Mouse (Mus musculus): ENCODE data around the gene Nop9.

Nop9 gene

GRCm38 (mm10) chr14:55745180-55745860 is at the start of gene Nop9, which contains the start of gene Dhrs1:
Nop9 (plus strand) TSS chr14:55745693.
Dhrs1 (minus strand) TSS chr14:55745690.
- peak; percentile 94 for DNase-seq (ENCODE audit: low spot score)

GRCm38 (mm10) chr14:55697226-55697625 is 48.3 kb upstream of the Nop9 start:
- no peak for DNase-seq (ENCODE audit: low spot score)

- no peak for DNase-seq (ENCODE audit: low spot score)
Observed at GRCm38 (mm10) chr14:55701131-55701530, 44.4 kb upstream of the Nop9 start.

GRCm38 (mm10) chr14:55702761-55703160 is 42.7 kb upstream of the Nop9 start:
- no peak for DNase-seq (ENCODE audit: low spot score)

DNA sequence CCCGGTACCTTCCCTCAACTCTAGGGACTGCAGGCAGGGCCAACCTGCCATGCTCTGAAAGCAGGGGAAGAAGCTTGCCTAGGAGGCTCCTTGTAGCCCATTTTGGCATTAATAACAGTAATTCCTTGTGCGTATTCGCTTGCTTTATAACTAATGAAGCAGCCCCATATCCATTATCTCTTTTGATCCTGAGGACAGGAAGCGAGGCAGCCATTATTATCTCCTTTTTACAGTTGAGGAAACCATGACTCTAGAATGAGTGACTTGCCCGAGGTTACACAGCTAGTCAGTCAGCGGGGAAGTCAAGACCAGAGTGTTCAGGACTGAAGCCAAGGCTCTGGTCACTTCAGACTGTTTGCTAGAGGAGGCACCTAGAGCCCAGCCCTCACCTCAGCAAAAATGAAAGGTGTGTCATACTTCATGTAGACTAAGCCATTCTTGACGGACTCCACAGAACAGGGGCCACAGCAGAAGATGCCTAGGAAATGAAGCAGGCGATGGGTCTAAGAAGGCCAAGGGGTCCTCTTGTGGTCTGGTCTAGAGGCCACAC is 39.4 kb upstream of the Nop9 start:
- DNase-seq (ENCODE audit: low spot score): no peak

DNA sequence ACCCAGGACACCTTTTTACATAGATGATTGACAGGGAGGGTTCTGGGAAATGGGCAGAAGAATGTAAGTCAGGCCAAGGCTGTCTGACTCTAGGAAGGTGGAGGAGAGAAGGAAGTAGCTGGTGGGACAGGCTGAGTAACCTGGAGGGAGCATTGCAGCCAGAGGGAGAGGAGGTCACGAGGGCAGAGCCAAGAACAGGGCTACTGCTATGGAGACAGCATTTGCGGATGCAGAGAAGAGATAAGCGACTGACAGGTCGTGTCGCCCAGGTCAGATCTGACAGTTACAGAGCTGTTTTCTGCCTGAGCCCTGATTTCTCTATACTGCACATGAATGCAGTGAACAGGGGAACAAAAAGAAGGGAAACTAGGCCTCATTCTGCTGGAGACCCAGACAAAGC is 38.1 kb upstream of the Nop9 start:
- peak; percentile 83 for DNase-seq (ENCODE audit: low spot score)

GRCm38 (mm10) chr14:55709509-55709908 is 36.0 kb upstream of the Nop9 start:
- no peak for DNase-seq (ENCODE audit: low spot score)

GRCm38 (mm10) chr14:55711786-55712185 is 33.7 kb upstream of the Nop9 start:
- no peak for DNase-seq (ENCODE audit: low spot score)

DNA sequence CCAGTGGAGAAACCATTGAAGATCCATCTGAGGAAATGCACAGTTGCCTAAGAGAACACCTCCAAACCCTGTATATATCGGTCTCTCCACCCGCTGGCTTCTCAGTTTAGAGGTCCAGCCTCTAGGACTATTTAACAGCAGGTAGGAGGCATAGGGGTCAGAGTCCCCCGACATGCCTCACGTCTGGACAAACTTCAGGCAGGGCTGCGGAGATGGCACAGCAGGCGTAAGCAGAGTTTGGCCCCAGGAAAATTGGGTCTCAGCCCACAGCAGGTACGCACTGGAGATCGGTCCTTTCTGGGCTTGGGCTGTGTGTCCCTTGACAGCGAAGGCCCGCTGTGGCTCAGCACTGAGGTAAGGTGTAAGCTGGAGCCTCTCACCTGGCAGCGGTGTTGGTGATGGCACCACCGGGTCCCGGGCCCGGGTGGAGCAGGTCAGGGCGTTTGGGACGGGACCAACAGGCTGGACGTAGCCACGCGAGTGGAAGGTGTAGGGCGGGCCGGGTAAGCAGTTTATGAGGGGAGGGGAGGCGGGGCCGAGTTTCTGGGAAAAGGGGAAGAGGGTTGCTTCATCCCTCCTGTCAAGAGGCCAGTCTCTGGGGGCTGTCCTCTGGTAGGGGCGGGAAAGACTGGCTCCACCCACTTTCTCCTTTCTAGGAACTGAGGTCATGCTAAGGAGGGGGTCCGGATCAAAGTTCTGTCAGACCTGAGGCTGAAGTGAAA is 32.3 kb upstream of the Nop9 start:
- peak; percentile 91 for DNase-seq (ENCODE audit: low spot score)

- no peak for DNase-seq (ENCODE audit: low spot score)
Observed at GRCm38 (mm10) chr14:55713729-55714122, 31.8 kb upstream of the Nop9 start, which contains the start of gene Tgm1. Tgm1 (minus strand) TSS chr14:55713926.

- DNase-seq (ENCODE audit: low spot score): no peak
Observed at GRCm38 (mm10) chr14:55714893-55715292, 30.6 kb upstream of the Nop9 start.

GRCm38 (mm10) chr14:55716271-55716670 is 29.2 kb upstream of the Nop9 start:
- DNase-seq (ENCODE audit: low spot score): no peak

GRCm38 (mm10) chr14:55716884-55717283 is 28.6 kb upstream of the Nop9 start:
- DNase-seq (ENCODE audit: low spot score): peak; percentile 80

DNA sequence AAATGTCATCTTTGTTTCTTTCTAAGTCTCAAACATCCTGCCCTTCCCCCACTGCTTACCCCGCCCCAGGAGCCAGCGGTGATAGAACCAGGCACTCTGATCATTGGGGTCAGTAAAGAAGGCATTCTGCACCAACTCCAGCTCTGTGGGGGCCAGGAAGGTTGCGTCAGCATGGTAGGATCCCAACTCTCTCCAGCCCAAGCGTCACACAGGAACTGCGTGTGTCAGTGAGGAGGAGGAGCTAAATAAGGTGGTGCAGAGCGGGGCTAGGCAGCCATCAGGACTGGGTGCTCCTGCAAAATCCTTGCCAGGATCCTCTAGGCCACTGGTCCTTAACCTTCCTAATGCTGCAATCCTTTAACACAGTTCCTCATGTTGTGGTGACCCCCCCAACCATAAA is 25.8 kb upstream of the Nop9 start:
- no peak for DNase-seq (ENCODE audit: low spot score)

DNA sequence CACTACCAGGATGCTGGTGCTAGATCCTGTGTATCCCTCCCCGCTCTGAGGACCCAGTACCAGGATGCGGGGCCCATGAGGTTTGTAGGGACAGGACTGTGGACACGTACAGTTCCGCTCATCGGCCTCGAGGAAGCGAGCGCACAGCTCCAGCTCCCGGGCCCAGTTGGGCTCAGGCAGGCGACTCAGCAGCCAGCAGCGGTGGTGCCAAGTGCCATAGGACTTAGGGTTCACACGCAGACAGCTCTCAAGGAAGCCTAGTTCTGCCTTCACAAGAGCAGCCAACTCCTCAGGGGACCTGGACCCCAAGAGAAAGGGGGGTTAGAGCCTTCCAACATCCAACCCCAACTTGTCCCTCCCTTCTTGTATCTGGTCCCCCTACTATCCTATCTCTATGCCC is 24.8 kb upstream of the Nop9 start:
- DNase-seq (ENCODE audit: low spot score): no peak

DNA sequence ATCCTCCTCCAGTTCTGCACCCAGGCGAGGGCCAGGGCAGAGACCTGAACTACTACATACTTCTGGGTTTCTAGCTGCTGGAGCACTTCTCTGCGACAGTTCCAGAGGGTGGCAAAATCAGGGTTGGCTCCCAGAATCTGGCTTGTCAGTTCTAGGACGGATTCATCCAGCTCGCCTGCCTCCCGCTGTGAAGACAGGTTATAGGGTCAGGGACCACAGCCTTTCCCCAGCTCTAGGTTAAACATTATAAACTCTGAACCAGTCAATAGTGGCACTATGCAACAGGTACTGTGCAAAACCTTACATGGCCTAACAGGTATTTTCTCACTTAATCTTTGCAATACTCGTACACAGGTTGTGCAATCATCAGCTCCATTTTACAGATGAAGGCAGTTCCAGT is 24.4 kb upstream of the Nop9 start:
- DNase-seq (ENCODE audit: low spot score): no peak

- peak; percentile 98 for DNase-seq (ENCODE audit: low spot score)
Observed at GRCm38 (mm10) chr14:55721700-55722437, 23.6 kb upstream of the Nop9 start, which contains the start of gene Rabggta. Rabggta (minus strand) TSS chr14:55722263.

GRCm38 (mm10) chr14:55722438-55722945 is 23.0 kb upstream of the Nop9 start:
- DNase-seq (ENCODE audit: low spot score): no peak

DNA sequence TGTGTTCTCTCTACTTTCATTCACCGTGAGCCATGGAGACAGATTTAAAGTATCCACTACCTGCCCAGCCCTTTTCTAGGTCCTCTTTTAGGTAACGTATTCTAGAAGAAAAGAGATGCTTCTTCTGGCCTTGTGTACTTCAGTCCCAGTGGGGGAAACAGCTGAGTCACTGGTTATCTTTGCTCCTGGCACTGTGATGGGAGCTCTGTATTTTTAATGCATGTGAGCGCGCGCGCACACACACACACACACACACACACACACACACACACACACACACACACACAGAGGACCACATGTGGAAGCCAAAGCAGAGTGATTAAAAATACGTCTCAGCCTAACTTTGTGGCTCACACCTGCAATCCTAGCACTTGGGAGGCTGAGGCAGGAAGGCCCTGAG is 22.1 kb upstream of the Nop9 start:
- DNase-seq (ENCODE audit: low spot score): no peak

DNA sequence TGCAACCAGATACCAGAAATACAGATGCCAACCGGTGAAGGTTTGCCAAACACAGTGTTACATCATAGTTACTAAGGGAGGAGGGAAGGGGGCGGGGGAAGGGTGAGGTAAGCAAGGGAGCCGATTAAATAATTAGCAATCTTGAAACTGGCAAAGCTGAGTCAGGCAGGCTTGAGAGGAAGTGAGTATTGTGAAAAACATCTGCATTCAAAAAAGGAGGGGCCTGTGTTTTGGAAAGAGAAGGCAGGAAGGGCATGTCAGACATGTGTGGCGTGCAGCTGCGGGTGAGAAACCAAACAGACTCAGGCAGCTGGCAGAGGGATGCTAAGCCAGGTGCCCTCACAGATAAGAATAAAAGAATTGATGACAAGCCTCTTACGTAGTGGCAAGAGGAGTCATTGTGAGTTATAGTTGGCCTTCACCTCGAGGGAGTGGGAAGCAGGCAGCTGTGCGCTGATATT is 21.1 kb upstream of the Nop9 start:
- no peak for DNase-seq (ENCODE audit: low spot score)

DNA sequence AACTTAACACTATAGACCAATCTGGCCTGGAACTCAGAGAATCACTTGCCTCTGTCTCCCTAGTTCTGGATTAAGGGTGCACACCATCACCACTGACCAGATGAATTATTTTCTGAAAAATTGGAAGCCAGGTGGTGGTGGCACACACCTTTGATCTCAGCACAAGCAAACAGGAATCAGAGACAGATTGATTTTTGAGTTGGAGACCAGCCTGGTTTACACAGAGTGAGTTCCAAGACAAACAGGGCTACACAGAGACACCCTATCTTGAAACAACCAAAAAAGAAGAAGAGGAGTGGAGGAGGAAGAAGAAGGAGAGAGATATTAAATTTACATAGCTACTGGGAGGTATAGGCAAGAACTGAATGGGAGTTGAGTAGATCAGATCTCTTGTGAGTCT is 19.2 kb upstream of the Nop9 start:
- DNase-seq (ENCODE audit: low spot score): no peak
